8 mouse cellular contexts compared by ENCODE assay signal in genomic region chr19:42016840-42017239, GRCm38 (mm10). TPM values are rescaled to one million over a fixed set of nuclear protein-coding genes. Genes with fewer than 3 reads are reported as not detected.
DNase-seq lines count a peak whose midpoint lies in the region; ATAC-seq and TF ChIP-seq lines count a peak whose summit lies in the region.

No protein-coding gene starts in this region.

- no peak overlapping the region for H3K4me3 ChIP-seq in lung, postnatal 0 days (ENCODE audit: low read depth, low read length)
- H3K4me3 ChIP-seq in heart, embryonic 14.5 days (ENCODE audit: control insufficient read depth in 1 of 2, insufficient read depth in 1 of 2, low read depth in 1 of 2, low read length in 2 of 2), result no peak overlapping the region
- H3K4me3 ChIP-seq in liver, embryonic 12.5 days, result no peak overlapping the region

- H3K4me1 ChIP-seq in lung, postnatal 0 days (ENCODE audit: insufficient read depth, low read depth, low read length), result peaks cover 16% of the 10 kb centered on the region
- peaks cover 25 to 28% of the 10 kb centered on the region in 2 experiments for H3K4me1 ChIP-seq in heart, embryonic 14.5 days (ENCODE audit: control insufficient read depth in 2 of 2, insufficient read depth in 2 of 2, low read length in 2 of 2)
- peaks cover 18% of the 10 kb centered on the region for H3K4me1 ChIP-seq in liver, embryonic 12.5 days

- no peak overlapping the region for H3K4me2 ChIP-seq in lung, postnatal 0 days (replicated peaks; ENCODE audit: low read depth, low read length)
- H3K4me2 ChIP-seq in heart, embryonic 14.5 days (ENCODE audit: low read length), result no peak overlapping the region
- no peak overlapping the region for H3K4me2 ChIP-seq in liver, embryonic 12.5 days

- 0 out of 2 replicates have a peak, but pooled peaks have one; percentile 2 for TF ChIP-seq CTCF in lung, postnatal 0 days (IDR thresholded peaks at IDR 0.05)

- peak; percentile 51 to 73 for DNase-seq in adrenal gland, adult (ENCODE audit: inconsistent age in 2 of 2, low spot score in 1 of 2)
- DNase-seq in adrenal gland, adult 8-10 months, result no peak
- peak; percentile 48 for DNase-seq in lung, postnatal 0 days (ENCODE audit: low spot score)
- DNase-seq in lung, postnatal 4 days, result no peak
- DNase-seq in thymus, postnatal 14 days, result no peak
- no peak for DNase-seq in spleen, postnatal 14 days (ENCODE audit: low spot score in 2 of 2)

- no peaks in the 10 kb centered on the region for H3K27me3 ChIP-seq in lung, postnatal 0 days (replicated peaks; ENCODE audit: insufficient read depth, low read length)
- no peaks in the 10 kb centered on the region for H3K27me3 ChIP-seq in heart, embryonic 14.5 days (ENCODE audit: control insufficient read depth, insufficient read depth, low read length)
- H3K27me3 ChIP-seq in liver, embryonic 12.5 days (replicated peaks), result no peaks in the 10 kb centered on the region

- no peaks in the 10 kb centered on the region for H3K9me3 ChIP-seq in lung, postnatal 0 days (ENCODE audit: low read length)
- no peaks in the 10 kb centered on the region for H3K9me3 ChIP-seq in heart, embryonic 14.5 days (ENCODE audit: control insufficient read depth, low read length)
- no peaks in the 10 kb centered on the region for H3K9me3 ChIP-seq in liver, embryonic 12.5 days (replicated peaks)

- no peak for TF ChIP-seq EP300 in lung, postnatal 0 days (IDR thresholded peaks at IDR 0.05)

- peak; percentile 34 for ATAC-seq in lung, postnatal 0 days
- ATAC-seq in heart, embryonic 14.5 days (ENCODE audit: insufficient number of reproducible peaks, insufficient read depth, low FRiP score, low read depth), result no peak
- no peak for ATAC-seq in liver, embryonic 12.5 days

- WGBS in lung, postnatal 0 days, result 63% methylated on average over 5 of the region's 5 CpGs
- 68% methylated on average over 5 of the region's 5 CpGs for WGBS in heart, embryonic 14.5 days
- WGBS in liver, embryonic 12.5 days (ENCODE audit: insufficient replicate concordance), result 64% methylated on average over 5 of the region's 5 CpGs

- H3K36me3 ChIP-seq in lung, postnatal 0 days (ENCODE audit: insufficient read depth, low read length), result no peaks in the 10 kb centered on the region
- no peaks in the 10 kb centered on the region for H3K36me3 ChIP-seq in heart, embryonic 14.5 days (ENCODE audit: control insufficient read depth, insufficient read depth, low read length)
- 0 out of 2 replicates have a peak, but pooled peaks cover 3% of the 10 kb centered on the region for H3K36me3 ChIP-seq in liver, embryonic 12.5 days

- no peak overlapping the region for H3K9ac ChIP-seq in lung, postnatal 0 days (replicated peaks; ENCODE audit: low read depth)
- no peak overlapping the region for H3K9ac ChIP-seq in heart, embryonic 14.5 days (ENCODE audit: low read length)
- no peak overlapping the region for H3K9ac ChIP-seq in liver, embryonic 12.5 days

- H3K27ac ChIP-seq in lung, postnatal 0 days (ENCODE audit: low read length), result peak overlapping the region; percentile 84
- peak overlapping the region; percentile 82 to 88 for H3K27ac ChIP-seq in heart, embryonic 14.5 days (replicated peaks in 1 of 2; ENCODE audit: control insufficient read depth in 1 of 2, insufficient read depth in 1 of 2, low read depth in 2 of 2, low read length in 2 of 2)
- peak overlapping the region; percentile 55; the same call in 1 of the 2 replicates for H3K27ac ChIP-seq in liver, embryonic 12.5 days

RNA-seq across cellular contexts. Expression of gene Ankrd2, which starts 19.0 kb away (rescaled TPM):
- 1 to 10 TPM in 1 of 4 experiments, under 1 TPM in 2, not detected in 1; 0.27 to 1.3 (median 0.42) TPM for total RNA-seq in adrenal gland, adult 8-10 months (2022)
- polyA plus RNA-seq in lung, postnatal 0 days (2015; fragmentation: Nextera tagmentation; extraction: Ambion mirVana), result 0.53 and 0.62 TPM in 2 replicates
- not detected in 2 replicates for polyA plus RNA-seq in heart, embryonic 14.5 days (2014; fragmentation: Nextera tagmentation; extraction: Ambion mirVana)
- 0.11 and 0.20 TPM in 2 replicates for polyA plus RNA-seq in liver, embryonic 12.5 days (2016; fragmentation: Nextera tagmentation; extraction: Ambion mirVana)

RNA-seq across cellular contexts. Expression of gene Hoga1, which starts 28.6 kb away (rescaled TPM):
- 10 to 100 TPM in 2 of 4 experiments, 1 to 10 TPM in 2; 2.8 to 17.4 (median 9.1) TPM for total RNA-seq in adrenal gland, adult 8-10 months (2022)
- polyA plus RNA-seq in lung, postnatal 0 days (2015; fragmentation: Nextera tagmentation; extraction: Ambion mirVana), result 4.9 and 6.4 TPM in 2 replicates
- 0.74 and 0.76 TPM in 2 replicates for polyA plus RNA-seq in heart, embryonic 14.5 days (2014; fragmentation: Nextera tagmentation; extraction: Ambion mirVana)
- polyA plus RNA-seq in liver, embryonic 12.5 days (2016; fragmentation: Nextera tagmentation; extraction: Ambion mirVana), result 11.6 and 11.9 TPM in 2 replicates

RNA-seq across cellular contexts. Expression of gene 4933411K16Rik, which starts 35.2 kb away (rescaled TPM):
- 1 to 10 TPM in 2 of 4 experiments, under 1 TPM in 2; 0.58 to 3.5 (median 1.5) TPM for total RNA-seq in adrenal gland, adult 8-10 months (2022)
- 0.10 and 0.14 TPM in 2 replicates for polyA plus RNA-seq in lung, postnatal 0 days (2015; fragmentation: Nextera tagmentation; extraction: Ambion mirVana)
- not detected in 2 replicates for polyA plus RNA-seq in heart, embryonic 14.5 days (2014; fragmentation: Nextera tagmentation; extraction: Ambion mirVana)
- 0.08 TPM in 1 of 2 replicates, not detected in the other for polyA plus RNA-seq in liver, embryonic 12.5 days (2016; fragmentation: Nextera tagmentation; extraction: Ambion mirVana)

RNA-seq across cellular contexts. Expression of gene Ubtd1, which starts 35.3 kb away (rescaled TPM):
- total RNA-seq in adrenal gland, adult 8-10 months (2022), result 10 to 100 TPM; 17.2 to 23.2 (median 21.2) TPM
- polyA plus RNA-seq in lung, postnatal 0 days (2015; fragmentation: Nextera tagmentation; extraction: Ambion mirVana), result 21.3 and 23.2 TPM in 2 replicates
- polyA plus RNA-seq in heart, embryonic 14.5 days (2014; fragmentation: Nextera tagmentation; extraction: Ambion mirVana), result 11.8 and 13.2 TPM in 2 replicates
- 5.6 and 5.7 TPM in 2 replicates for polyA plus RNA-seq in liver, embryonic 12.5 days (2016; fragmentation: Nextera tagmentation; extraction: Ambion mirVana)

RNA-seq across cellular contexts. Expression of gene Mms19, which starts 35.9 kb away (rescaled TPM):
- total RNA-seq in adrenal gland, adult 8-10 months (2022), result 10 to 100 TPM; 25.4 to 36.3 (median 29.7) TPM
- polyA plus RNA-seq in lung, postnatal 0 days (2015; fragmentation: Nextera tagmentation; extraction: Ambion mirVana), result 12.8 and 16.5 TPM in 2 replicates
- 24.4 and 28.3 TPM in 2 replicates for polyA plus RNA-seq in heart, embryonic 14.5 days (2014; fragmentation: Nextera tagmentation; extraction: Ambion mirVana)
- 18.3 and 20.9 TPM in 2 replicates for polyA plus RNA-seq in liver, embryonic 12.5 days (2016; fragmentation: Nextera tagmentation; extraction: Ambion mirVana)

Comparison
In these comparisons a context has a peak if more than half of its experiments do, and no peak if none do; other contexts are left out.
1. DNase-seq: peak in adrenal gland, adult (2 of 2) and lung, postnatal 0 days (single experiment); none in adrenal gland, adult 8-10 months (single experiment), lung, postnatal 4 days (0 of 2), thymus, postnatal 14 days (single experiment) and spleen, postnatal 14 days (0 of 2).
2. Peak in every context shown above with its lines, with median percentiles within 50 percentile points of each other: H3K27ac ChIP-seq.